Mouse (Mus musculus) activated CD4-positive, CD25-positive, alpha-beta regulatory T cell (primary cell): ENCODE measurements around the gene Sec23a. TPM values are rescaled to one million over a fixed set of nuclear protein-coding genes. Genes with fewer than 3 reads are reported as not detected.

Source experiments
- polyA plus RNA-seq, 2 experiments: library from polyadenylated mRNA; unstranded; fragments of 100-300 nt; shearing (Covaris generic); gene quantifications; one replicate each; pipeline ENCODE4 v1.2.1; 2017

The Sec23a gene
- 10 to 100 TPM; 21.6 to 29.5 TPM for polyA plus RNA-seq

DNA sequence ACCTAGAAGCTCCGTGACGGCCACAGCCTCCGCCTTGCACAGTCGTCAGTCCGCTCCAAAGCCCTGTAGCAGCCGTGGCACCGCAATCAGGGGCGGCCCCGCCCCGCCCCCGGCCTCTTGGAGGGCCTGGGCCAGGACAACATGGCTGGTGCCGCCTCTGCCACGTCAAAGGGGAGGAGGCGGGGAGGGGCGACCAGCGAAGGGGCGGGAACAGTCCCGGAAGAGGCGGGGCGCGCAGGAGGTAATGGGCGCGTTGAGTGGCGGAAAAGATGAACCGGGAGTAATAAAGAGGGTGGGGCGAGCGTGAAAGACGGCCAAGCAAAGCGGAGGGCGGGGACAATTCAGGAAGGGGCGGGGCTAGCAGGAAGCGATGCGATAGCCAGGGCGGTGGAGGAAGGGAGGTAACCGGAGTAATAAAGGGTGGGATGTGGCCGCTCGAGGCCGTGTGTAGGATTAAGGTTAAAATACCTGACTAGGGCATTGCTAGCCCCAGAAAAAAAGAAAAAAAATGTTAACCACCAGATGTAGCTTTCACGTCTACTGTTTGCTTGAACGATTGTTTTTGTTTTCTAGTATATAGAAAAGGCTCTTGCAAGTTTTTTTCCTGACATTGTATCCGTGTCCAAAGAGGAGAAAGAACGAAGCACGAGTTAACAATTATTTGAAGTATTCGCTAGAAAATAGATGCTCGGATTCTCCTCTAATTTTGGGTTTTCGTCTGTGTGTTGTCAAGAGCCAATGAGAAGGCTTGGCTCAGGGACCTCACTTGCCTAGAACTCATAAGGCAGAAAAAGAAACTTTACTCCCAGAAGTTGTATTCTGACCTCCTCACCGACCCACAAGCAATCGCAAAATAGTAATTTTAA lies at the start of gene Sec23a:
Sec23a (minus strand) TSS at position 174 of the 866 bp plus-strand sequence.

DNA sequence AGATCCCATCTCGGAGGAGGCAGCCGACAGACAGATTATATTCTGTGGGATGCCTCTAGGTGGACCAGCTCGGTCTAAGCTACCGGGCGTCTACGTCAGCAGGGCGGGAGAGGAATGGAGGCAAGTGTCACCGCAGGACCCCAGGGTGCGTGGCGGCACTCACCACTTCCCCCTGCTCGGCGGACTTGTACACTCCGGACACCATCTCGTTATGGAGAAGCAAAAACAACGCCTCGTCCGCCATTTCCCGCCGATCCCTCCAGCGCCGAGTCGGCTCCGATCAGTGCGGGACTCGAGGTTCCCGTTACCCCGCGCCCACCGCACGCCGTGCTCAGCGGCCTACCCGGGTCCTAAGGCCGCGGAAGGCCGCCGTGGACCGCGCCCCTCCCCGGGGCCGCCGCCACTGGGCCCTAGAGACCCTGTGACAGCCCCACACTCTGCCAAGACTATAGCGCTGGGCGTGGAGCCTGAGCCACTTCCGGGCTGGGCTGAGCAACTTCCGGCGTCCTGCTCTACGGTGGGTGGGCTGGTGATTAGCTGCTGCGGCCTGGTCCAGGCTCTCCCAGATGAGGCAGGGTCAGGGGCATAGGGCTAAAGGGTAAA lies 49.3 kb upstream of the Sec23a start, which contains the start of gene Trappc6b:
Trappc6b (minus strand) TSS at position 480 of the 603 bp plus-strand sequence.

DNA sequence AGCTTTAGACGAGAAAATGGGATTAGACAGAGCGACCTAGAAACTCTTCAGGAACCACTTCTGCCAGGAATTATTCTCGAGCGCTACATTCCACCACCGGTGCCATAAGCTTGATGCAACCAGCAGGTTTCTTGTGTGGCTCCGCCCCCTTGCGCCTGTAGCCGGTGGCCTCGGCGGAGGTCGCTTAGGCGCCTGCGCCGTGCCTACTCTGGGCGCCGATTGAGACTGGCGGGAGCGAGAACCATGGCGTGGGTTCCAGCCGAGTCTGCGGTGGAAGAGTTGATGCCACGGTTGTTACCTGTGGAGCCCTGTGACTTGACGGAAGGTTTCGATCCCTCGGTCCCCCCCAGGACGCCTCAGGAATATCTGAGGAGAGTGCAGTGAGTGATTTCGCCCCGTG lies 1.4 kb upstream of the Sec23a start, which contains the start of gene Gemin2:
Gemin2 (plus strand) TSS at position 160 of the 400 bp plus-strand sequence.

Other genes with a start within 250 kb of the Sec23a start
- gene Gemin2, start 1.4 kb upstream of the Sec23a start, polyA plus RNA-seq = 10 to 100 TPM; 21.7 to 21.9 TPM
- 100 to 1,000 TPM in 1 of 2 experiments, 10 to 100 TPM in 1; 96.5 to 107 TPM for gene Trappc6b, start 49.5 kb upstream of the Sec23a start, polyA plus RNA-seq
- gene Pnn, start 54.9 kb upstream of the Sec23a start, polyA plus RNA-seq = 100 to 1,000 TPM in 1 of 2 experiments, 10 to 100 TPM in 1; 99.5 to 110 TPM
- gene Mia2, start 83.8 kb upstream of the Sec23a start, polyA plus RNA-seq = 100 to 1,000 TPM; 132 to 152 TPM
- 10 to 100 TPM; 43.9 to 70.9 TPM for gene Fbxo33, start 207.7 kb upstream of the Sec23a start, polyA plus RNA-seq